Mouse (Mus musculus) cerebellum, adult 2 months (tissue): ENCODE measurements at regions not wholly inside any gene's neighbourhood (a gene's known extent, or its start where the extent isn't known, plus 50 kb on each side); places are given as distances from the start of the nearest gene placed in this dataset.

Experiments used
- CTCF ChIP-seq: fragments of 200-500 bp; IDR thresholded peaks from 2 replicates; pipeline ENCODE4 v1.5.1; 2011; ENCODE audit warnings: low read depth, mild to moderate bottlenecking, control low read depth, low read length, moderate library complexity, borderline replicate concordance; ENCODE audit not compliant: insufficient read depth
- POLR2A ChIP-seq: fragments of 200-500 bp; IDR thresholded peaks from 2 replicates; pipeline ENCODE4 v1.6.1; 2011; ENCODE audit warnings: low read length, control low read depth, borderline replicate concordance; ENCODE audit not compliant: insufficient read depth

DNA sequence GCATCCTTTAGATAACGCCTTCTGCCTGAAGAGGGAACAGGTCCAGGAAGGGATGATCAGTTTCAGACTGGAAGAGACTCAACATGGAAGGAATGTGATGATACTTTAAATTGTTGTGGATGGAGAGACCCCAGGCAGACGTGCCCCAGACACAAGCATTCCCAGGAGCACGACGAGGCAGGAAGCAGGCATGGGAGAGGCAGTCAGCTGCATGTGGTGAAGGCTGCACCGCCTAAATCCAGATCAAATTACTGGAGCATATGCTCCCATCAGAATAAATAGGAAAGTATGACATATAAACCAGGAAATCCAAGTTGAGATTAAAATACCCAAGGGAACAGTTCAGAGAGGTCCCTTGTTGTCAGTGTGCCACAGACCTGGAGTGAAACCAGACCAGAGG, 467.3 kb downstream of the Pid1 start:
- TF ChIP-seq POLR2A (no peak), CTCF (no peak)
